Mouse (Mus musculus): ENCODE results near the gene Chst3. TPM values are rescaled to one million over a fixed set of nuclear protein-coding genes. Genes with fewer than 3 reads are reported as not detected.
A peak's percentile ranks its signal among the peaks of the same experiment; 100 is the strongest.
"Not testable (repeated sequence)": the region's sequence is repeated elsewhere in the genome, so short reads cannot be mapped to it uniquely, and the experiment has no call there.

Chst3 gene
- total RNA-seq (2021), result 1 to 10 TPM; 3.2 to 3.4 TPM
- long read RNA-seq, experiment 1, partial matches to known transcripts, result 0 of 1 reads
- long read RNA-seq, experiment 1, other reads (novel, unspliced or antisense), result 1 of 1 reads
- long read RNA-seq, experiment 2, partial matches to known transcripts, result 0 of 1 reads
- long read RNA-seq, experiment 2, other reads (novel, unspliced or antisense), result 1 of 1 reads

- peak in 1 of 2 experiments; percentile 24 for DNase-seq (ENCODE audit: low spot score in 2 of 2)
Observed at GRCm38 (mm10) chr10:60218591-60219499, at the start of gene Chst3. Gene Chst3, minus strand, starts transcription at chr10:60219260.

GRCm38 (mm10) chr10:60268738-60269137, 49.7 kb upstream of the Chst3 start:
- no peak for DNase-seq (ENCODE audit: low spot score in 2 of 2)

GRCm38 (mm10) chr10:60266842-60267401, 47.9 kb upstream of the Chst3 start:
- no peak for DNase-seq (ENCODE audit: low spot score in 2 of 2)

GRCm38 (mm10) chr10:60265252-60265651, 46.2 kb upstream of the Chst3 start:
- no peak for DNase-seq (ENCODE audit: low spot score in 2 of 2)

GRCm38 (mm10) chr10:60263351-60263750, 44.3 kb upstream of the Chst3 start:
- DNase-seq (ENCODE audit: low spot score in 2 of 2), result no peak

- DNase-seq (ENCODE audit: low spot score in 2 of 2), result peak; percentile 79 to 85
Observed at GRCm38 (mm10) chr10:60262386-60262785, 43.3 kb upstream of the Chst3 start.

- DNase-seq (ENCODE audit: low spot score in 2 of 2), result no peak
Observed at GRCm38 (mm10) chr10:60261530-60261929, 42.5 kb upstream of the Chst3 start.

- DNase-seq (ENCODE audit: low spot score in 2 of 2), result no peak
Observed at GRCm38 (mm10) chr10:60260557-60261294, 41.7 kb upstream of the Chst3 start.

- no peak for DNase-seq (ENCODE audit: low spot score in 2 of 2)
Observed at GRCm38 (mm10) chr10:60257261-60257825, 38.3 kb upstream of the Chst3 start.

GRCm38 (mm10) chr10:60256088-60256487, 37.0 kb upstream of the Chst3 start:
- no peak for DNase-seq (ENCODE audit: low spot score in 2 of 2)

GRCm38 (mm10) chr10:60252606-60253005, 33.5 kb upstream of the Chst3 start:
- no peak for DNase-seq (ENCODE audit: low spot score in 2 of 2)

GRCm38 (mm10) chr10:60252187-60252586, 33.1 kb upstream of the Chst3 start:
- DNase-seq (ENCODE audit: low spot score in 2 of 2), result no peak

GRCm38 (mm10) chr10:60250426-60250965, 31.4 kb upstream of the Chst3 start:
- no peak for DNase-seq (ENCODE audit: low spot score in 2 of 2)

GRCm38 (mm10) chr10:60248345-60248744, 29.3 kb upstream of the Chst3 start:
- not testable (repeated sequence) for DNase-seq (ENCODE audit: low spot score in 2 of 2)

GRCm38 (mm10) chr10:60246519-60246918, 27.5 kb upstream of the Chst3 start:
- peak in 1 of 2 experiments; percentile 41 for DNase-seq (ENCODE audit: low spot score in 2 of 2)

GRCm38 (mm10) chr10:60245635-60246034, 26.6 kb upstream of the Chst3 start:
- no peak for DNase-seq (ENCODE audit: low spot score in 2 of 2)

- DNase-seq (ENCODE audit: low spot score in 2 of 2), result peak; percentile 64 to 76
Observed at GRCm38 (mm10) chr10:60245041-60245440, 26.0 kb upstream of the Chst3 start.

- DNase-seq (ENCODE audit: low spot score in 2 of 2), result no peak
Observed at GRCm38 (mm10) chr10:60243941-60244340, 24.9 kb upstream of the Chst3 start.

- no peak for DNase-seq (ENCODE audit: low spot score in 2 of 2)
Observed at GRCm38 (mm10) chr10:60240416-60240815, 21.4 kb upstream of the Chst3 start.

GRCm38 (mm10) chr10:60237475-60238154, 18.6 kb upstream of the Chst3 start:
- peak in 1 of 2 experiments; percentile 39 for DNase-seq (ENCODE audit: low spot score in 2 of 2)

All from adrenal gland, postnatal 4 days (tissue).